Mouse (Mus musculus) left cerebral cortex, postnatal 10 days (tissue): ENCODE results near the gene Rab39. TPM values are rescaled to one million over a fixed set of nuclear protein-coding genes. Genes with fewer than 3 reads are reported as not detected.
A peak's percentile ranks its signal among the peaks of the same experiment; 100 is the strongest.

Experiments
- DNase-seq, 2 experiments: peaks; one replicate each; pipeline ENCODE4 v3.0.0; 2021 to 2022; ENCODE audit warnings: low spot score in 2 of 2, mixed read lengths in 1 of 2; ENCODE audit errors: extremely low spot score in 1 of 2
- intact Hi-C: fragments of 180-260 bp; cut with DNase I; formaldehyde crosslinking; loops from one replicate; pipeline ENCODE4 v1.15.1; 2025
- total RNA-seq, 2 experiments: library from RNA; stranded (reverse); gene quantifications; 2 replicates each; pipeline ENCODE4 v1.2.3; 2021

Rab39 gene
- total RNA-seq = 1 to 10 TPM; 1.2 to 1.7 TPM

DNA sequence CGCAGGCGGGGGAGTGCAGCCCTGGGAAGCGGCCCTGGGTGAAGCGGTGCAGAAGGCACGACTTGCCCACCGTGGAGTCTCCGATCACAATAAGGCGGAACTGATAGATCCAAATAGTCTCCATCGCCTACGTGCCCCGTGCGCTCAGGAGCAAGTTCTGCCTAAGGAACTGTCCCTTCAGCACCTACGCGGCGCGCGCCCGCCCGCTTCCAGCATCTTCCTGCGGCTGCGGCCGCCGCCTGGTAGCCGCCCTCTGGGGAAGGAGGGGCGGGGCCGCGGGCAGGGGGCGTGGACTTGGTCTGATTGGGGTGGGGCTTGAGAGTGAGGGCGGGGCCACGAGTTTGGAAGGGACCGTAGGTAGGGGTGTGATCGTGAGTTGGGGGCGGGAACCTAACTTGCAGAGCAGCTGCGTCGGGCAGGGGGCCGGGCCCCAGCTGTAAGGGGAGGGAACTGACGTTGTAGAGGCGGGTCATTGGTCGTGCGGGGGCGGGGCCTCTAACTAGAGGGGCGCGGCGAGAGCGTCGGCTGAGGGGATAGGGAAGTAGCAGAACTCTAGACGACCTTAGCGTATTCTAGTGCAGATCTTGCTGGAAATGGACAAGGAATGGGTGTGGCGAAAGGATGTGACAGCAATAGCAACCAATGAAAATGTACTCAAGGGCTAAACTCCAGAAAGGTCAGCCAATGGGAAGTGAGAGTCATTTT is at the start of gene Rab39:
Rab39 (minus strand) TSS at position 241 of the 705 bp plus-strand sequence.
- DNase-seq = peak; percentile 81 to 90
- intact Hi-C loops = no loop called here

DNA sequence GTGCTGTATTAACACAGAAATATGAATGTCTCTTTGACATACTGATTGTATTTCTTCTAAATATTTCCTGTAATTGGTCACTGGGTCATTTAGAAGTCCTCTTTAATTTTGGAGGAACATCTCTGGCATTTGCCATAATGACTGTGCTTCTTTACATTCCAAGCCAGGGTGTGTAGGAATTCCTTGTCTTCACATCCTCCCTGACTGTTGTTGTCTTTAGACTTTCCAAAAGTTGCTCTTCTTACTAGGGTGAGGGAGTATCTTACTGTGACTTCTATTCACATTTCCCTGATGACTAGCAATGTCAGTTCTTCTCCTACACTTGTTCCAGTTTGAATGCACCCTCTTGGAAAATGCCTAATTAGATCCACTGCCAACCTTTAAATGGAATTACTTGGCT is 48.8 kb upstream of the Rab39 start:
- intact Hi-C loops = no loop called here
- no peak for DNase-seq

DNA sequence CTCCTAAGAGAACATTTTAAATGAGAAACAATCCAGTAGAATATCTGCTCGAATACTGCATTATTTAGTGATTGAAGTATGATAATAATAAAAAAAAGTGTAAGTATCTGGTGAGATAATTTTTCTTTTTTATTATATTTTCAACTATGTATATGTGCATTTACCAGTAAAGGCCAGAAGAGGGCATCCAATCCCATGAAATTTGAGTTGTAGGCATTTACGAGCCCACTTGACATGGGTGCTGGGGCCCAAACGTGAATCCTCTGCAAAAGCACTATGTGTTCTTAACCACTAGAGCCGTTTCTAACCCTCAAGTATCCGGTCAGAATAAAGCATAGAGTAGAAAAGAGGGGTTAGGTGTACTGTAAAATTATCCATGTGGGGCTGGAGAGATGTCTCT is 44.9 kb upstream of the Rab39 start:
- intact Hi-C loops = no loop called here
- no peak for DNase-seq

DNA sequence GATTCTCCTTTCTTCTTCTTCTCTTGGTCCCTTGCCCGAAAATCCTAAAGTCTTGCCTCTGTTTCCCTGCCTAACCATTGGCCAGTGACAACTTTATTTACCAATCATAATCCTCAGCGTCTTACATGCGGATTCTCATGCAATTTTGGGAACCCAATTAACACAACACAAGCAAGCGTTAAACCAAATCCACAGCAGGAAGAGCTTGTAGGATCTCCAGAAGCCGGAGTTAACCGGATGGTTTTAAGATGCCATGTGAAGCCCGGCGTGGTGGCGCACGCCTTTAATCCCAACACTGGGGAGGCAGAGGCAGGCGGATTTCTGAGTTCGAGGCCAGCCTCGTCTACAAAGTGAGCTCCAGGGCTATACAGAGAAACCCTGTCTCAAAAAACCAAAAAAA is 44.4 kb upstream of the Rab39 start:
- intact Hi-C loops = no loop called here
- no peak for DNase-seq

DNA sequence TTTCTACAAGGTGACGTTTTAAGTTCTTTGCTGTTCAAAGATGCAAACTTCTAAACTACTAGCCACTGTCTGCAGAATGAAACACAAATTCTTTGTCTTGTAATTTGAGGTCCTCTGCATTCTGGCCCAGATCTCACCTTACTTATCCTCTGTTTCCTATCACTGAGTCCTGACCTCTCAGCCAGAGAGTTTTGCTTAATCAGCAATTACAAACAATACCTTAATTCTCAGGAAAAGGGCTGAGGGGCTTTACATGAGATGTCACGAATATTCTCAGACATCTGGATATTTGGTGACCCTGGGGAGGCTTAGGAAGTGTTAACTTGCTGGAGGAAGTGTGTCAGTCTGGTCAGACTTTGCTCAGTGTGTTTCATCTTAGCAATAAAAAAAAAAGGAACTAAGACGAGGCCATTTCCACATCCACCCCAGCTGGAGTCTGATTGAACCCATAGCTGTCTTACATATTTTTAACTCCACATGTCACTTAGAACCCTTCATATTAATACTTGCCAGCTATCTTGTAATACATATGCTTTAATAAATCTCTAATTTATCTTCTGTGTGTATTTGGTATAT is 34.9 kb upstream of the Rab39 start:
- no peak for DNase-seq
- intact Hi-C loops = no loop called here

DNA sequence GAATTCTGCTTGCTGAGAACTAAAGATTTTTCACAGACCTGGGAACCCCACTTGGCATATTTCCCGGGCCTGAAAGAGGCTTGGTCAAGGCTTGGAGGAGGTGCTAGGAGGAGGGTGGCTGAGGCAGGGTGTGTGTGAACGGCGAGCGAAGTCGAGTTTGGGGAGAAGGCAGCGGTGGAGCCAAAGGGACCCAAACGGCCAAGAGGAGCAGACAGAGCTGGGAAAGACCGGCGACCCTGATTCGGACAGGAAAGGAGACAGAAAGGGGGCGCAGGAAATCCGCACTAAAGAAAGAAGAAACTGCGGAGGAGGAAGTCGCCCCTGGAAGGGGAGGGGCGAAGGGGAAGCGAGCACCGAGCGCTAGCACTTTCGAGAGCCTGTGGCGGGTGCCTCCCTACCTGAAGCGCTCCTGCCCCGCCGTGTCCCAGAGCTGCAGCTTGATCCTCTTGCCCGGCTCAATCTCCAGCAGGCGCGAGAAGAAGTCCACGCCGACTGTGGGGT is 491 bp downstream of the Rab39 start:
- peak; percentile 39 to 53 for DNase-seq
- intact Hi-C loops = no loop called here

DNA sequence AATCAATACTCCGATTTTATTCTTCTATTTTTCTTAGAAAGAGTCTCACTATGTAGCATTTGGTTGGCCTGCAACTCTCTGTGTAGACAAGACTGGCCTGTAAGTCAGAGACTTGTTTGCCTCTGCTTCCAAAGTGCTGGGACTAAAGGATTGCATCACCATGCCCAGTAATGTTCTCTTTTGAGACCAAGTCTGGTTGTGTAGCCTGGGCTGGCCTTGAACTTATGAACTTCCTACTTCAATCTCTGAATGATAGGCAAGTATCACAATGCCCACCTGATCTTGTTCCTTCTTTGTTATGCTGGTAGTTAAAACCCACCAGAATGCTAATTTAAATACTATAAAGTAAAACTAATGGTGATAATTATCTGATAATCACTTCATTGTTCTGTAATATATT is 3.0 kb downstream of the Rab39 start:
- DNase-seq = no peak
- intact Hi-C loops = no loop called here

DNA sequence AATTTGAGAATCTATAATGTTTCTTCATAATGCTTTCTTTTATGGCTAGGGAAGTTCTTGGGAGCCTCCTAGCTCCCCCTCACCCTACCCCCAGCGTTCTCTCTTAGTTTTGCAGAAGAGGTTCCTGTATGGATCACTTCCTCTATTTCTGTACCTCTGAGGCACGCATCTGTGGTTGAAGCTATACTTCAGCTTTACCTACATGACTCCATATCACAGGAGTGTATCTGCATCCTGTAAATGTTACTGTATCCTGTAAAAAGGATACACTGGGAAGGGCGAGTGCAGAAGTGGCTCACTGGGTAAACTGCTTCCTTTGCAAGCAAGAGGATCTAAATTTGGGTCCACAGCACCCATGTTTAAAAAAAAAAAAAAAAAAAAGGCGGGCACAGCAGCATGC is 5.5 kb downstream of the Rab39 start:
- DNase-seq = no peak
- intact Hi-C loops = no loop called here

DNA sequence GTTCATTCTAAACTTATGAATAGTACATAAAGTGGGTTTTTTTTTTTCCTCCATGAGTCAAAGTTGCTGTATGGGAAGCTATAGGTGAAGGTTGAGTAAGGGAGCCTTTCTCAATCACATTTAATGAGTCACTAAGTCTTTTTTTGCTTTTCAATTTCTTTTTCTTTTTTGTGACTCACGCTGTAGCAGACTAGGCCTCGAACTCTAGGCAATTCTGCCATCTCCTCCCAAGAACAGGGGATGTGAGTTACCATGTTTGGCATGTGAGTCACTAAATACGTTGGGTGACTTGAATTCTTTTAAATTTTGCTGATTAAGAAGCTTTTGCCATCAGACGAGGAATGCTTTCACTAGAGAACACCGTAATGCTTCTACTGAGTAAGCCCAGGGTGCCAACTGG is 10.2 kb downstream of the Rab39 start:
- no peak for DNase-seq
- intact Hi-C loops = no loop called here

DNA sequence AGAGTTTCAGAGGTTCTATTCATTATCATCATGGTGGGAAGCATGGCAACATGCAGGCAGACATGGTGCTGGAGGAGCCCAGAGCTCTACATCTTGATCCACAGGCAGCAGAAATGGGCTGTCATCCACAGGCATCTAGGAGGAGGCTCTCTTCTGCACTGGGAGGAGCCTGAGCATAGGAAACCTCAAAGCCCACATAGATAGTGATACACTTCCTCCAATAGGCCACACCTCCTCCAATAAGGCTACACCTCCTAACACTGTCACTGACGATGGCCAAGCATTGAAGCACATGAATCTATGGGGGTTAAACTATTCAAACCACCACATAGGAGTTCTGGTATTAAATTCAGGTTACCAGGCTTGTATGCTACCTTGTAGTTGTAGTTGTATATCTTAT is 12.3 kb downstream of the Rab39 start:
- intact Hi-C loops = no loop called here

DNA sequence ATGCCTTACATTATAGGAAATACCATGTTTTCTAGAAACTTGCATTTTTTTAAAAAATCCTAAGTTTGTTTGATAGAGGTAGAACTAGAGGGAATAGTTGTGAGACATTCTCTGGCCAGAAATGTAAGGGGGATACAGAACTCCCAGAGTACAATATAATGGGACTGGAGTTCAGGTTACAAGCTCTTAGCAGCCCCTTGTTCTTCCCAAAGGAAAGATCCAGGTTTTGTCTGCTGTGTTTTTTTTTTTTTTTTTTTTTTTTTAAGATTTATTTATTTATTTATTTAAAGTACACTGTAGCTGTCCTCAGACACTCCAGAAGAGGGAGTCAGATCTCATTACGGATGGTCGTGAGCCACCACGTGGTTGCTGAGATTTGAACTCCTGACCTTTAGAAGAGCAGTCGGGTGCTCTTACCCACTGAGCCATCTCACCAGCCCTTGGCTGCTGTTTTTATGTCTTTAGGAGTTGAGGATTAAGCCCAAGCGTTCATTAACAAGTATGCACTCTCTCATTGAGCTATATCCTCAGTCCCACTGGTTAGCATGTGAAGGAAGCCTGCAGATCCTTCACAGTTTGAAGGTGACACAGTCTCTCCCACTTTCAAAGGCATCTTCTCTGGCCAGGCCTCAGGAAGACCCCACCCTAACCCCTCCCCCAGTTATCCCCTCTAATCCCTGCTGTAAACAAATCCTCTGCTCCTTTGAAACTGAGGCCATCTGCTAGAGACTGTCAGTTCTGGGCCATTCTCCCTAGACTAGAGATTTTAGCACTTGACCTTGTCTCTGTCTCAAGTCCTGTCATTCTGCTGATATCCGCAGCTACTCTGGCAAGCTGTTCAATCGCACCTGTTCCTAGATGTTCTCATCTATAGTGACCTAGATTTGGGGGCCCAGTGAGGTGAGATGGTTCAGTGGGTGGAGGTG is 14.0 kb downstream of the Rab39 start:
- no peak for DNase-seq
- intact Hi-C loops = no loop called here

More for the DNA sequence above, 12.3 kb downstream of the Rab39 start:
- DNase-seq = no peak

DNA sequence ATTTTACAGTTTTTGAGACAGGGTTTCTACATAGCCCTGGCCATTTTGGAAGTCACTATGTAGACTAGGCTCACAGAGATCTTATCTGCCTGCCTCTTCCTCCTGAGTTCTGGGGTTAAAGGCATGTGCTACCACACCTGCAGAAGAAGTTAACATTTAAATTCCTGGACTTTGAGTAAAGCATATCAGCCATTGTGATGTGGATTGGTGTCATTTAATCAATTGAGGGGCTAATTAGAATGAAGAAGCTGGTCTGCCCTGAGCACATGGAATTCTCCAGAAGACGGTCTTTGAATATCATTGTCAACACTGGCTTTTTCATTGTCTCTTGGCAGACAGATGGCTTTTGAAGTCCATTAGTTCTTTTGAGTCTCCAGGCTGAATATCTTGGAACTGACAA is 25.2 kb downstream of the Rab39 start:
- intact Hi-C loops = no loop called here
- DNase-seq = no peak

DNA sequence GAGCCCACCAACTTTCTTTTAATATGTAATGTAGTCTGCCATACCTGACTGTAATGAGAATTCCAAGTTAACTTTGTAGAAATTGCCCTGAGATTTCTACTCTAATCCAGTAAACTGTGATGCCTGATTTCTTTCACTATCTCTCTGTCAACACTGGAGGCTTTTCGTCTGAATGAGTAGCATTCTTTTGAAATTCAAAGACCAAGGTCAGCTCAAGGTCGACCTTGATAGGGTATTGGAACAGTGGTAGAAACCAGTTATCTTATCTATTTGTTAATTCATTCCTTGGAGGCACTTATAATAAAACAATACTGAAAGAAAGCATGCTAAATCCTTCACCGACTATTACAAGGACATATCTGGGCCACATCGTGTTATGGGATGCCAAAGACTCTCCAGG is 29.1 kb downstream of the Rab39 start:
- intact Hi-C loops = no loop called here
- no peak for DNase-seq

DNA sequence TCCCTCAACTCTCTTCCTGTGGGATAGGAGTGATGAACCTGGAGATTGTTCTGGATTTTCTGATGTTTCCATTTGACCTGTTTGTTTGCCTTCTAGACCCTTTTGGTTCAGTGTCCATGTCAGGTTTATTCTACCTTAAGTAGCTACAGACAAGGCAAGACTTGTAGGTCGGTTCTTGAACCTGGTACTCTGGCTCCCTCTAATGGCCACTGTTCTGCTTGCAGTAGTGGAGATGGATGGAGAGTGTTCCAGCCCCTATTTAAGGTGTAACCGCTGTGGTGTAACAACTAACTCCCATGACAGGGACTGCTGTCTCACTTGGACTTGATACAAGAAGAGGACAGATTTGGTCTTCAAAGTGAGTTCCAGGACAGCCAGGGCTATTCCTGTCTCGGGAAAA is 32.5 kb downstream of the Rab39 start:
- peak; percentile 16 to 68 for DNase-seq
- intact Hi-C loops = no loop called here

DNA sequence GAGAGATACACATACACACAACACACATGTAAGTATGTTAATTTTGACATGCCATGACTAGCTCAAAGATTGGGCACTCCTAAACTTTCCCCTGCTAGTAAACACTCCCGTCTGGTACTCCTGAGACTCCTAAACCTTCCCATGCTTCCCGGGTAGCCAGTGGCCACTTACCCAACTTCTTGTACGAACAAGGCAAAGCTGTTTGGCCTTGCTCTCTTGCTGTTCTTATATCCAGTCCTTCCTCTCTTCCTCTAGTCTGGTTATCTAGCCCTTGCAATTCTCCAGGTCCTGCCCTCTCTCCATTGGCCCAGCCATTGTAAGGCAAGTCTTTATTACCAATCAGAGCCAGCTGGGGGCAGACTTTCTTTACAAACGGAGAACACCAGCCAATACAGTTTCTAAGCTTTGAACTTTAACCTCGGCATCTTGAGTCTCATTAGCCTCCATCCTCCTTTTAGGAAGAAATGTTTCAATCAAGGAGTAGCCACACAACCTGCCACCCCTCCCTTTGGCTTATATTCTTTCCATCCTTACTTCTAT is 36.3 kb downstream of the Rab39 start, which contains the start of gene Cul5:
Cul5 (minus strand) TSS at position 335 of the 540 bp plus-strand sequence.
- peak in 1 of 2 experiments; percentile 45 for DNase-seq
- intact Hi-C loops = loop anchor here (10.0 kb wide), 1 partner anchor 305 kb away; the partner anchor contains the start of gene Elmod1

DNA sequence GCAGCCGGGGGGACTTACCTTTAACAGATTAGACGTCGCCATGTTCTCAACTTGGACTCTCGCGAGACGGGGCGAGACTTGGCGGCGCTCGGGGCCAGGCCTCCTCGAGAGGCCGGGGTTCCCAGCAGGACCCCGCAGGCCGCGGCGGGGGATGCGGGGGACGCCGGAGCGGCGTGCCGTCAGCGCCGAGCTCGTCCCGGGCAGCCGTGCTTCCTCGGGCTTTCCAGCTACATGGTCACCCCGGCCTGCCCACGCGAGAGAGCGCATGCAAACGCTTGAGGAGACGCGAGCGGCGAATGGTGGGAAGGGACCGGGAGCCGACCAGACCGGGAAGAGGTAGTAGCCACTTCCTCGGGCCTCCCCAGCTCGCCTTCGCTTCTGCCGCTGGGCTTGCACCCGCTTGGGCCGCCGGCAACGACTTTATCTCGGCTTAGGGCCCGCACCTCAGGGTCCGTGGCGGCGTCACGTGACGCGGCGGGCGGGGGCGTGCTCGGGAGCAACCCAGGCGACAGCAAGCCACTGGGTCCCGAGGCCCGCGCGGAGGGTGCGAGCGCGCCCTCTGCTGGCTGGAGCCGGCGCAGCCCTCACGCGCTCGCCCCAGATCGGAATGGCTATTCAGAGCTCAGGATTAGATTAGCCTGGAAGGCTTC is 38.9 kb downstream of the Rab39 start:
- DNase-seq = peak; percentile 88 to 96
- intact Hi-C loops = loop anchor here (10.0 kb wide), 1 partner anchor 308 kb away; the partner anchor contains the start of gene Elmod1

DNA sequence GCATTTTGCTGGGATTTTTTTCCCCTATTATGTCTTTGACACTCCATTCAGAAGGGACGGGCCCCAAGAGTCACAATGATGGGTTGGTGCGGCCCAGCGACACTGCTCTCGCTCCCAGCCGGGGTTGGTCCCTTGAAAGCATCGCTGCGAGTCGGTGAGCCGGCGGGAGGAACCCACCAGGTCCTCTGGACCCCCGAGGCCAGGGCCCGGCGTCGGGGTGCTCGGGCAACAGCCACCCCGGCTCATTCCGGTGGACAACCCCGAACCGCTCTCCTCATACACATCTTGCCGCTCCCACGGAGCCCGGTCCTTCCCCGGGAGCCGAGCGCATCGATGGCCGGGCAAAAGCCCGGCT is 39.4 kb downstream of the Rab39 start:
- no peak for DNase-seq
- intact Hi-C loops = loop anchor here (10.0 kb wide), 1 partner anchor 308 kb away; the partner anchor contains the start of gene Elmod1

DNA sequence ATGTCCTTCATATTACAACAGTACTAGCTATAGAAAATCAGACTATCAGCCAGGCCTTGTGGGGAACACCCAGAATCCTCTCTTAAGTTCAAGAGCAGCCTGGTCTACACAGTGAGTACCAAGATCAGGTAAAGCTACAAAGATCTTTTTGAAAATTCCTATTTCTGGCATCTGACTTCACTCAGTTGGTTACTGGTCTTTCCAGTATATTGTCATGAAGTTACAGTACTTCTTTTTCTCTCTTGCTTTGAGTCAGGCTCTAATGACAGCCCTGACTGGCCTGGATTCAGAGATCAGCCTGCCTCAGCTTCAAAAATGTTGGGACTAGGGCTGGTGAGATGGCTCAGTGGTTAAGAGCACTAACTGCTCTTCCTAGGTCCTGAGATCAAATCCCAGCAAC is 40.6 kb downstream of the Rab39 start:
- intact Hi-C loops = loop anchor here (10.0 kb wide), 1 partner anchor 309 kb away; the partner anchor contains the start of gene Elmod1
- no peak for DNase-seq
